Comparison of ENCODE assay signal across 14 mouse cellular contexts in genomic region chr1:170058051-170058450, GRCm38 (mm10). TPM values are rescaled to one million over a fixed set of nuclear protein-coding genes. Genes with fewer than 3 reads are reported as not detected.
DNase-seq lines count a peak whose midpoint lies in the region; TF ChIP-seq lines count a peak whose summit lies in the region.
"Had no signal": no experiment of that assay in that cellular context is flagged by ENCODE, and none has a peak within 500 bp of the region (broad histone marks: within the 10 kb centered on the region; RNA-seq: fewer than 3 reads in every experiment).

No protein-coding gene starts in this region.

- H3K4me1 ChIP-seq in small intestine, adult 2 months (ENCODE audit: control insufficient read depth, insufficient read depth, insufficient read length, low read length) = no peaks in the 10 kb centered on the region
- H3K4me1 ChIP-seq: stomach, embryonic 15.5 days had no signal

- DNase-seq in gastrocnemius, adult 2 months = peak; percentile 77
- no peak for DNase-seq in gastrocnemius, postnatal 4 days (ENCODE audit: low spot score in 2 of 2)
- peak; percentile 38 for DNase-seq in right cerebral cortex, adult 18-20 months
- DNase-seq in right cerebral cortex, postnatal 14 days = no peak
- DNase-seq in heart, postnatal 14 days = peak; percentile 24 to 42
- DNase-seq in retina, postnatal 1 day = no peak
- no peak for DNase-seq in cerebellum, postnatal 25 days
- DNase-seq: cerebellum, adult 2 months; forebrain, postnatal 0 days had no signal

- TF ChIP-seq CTCF in gastrocnemius, adult 2 months (IDR thresholded peaks at IDR 0.05) = no peak
- TF ChIP-seq CTCF in small intestine, adult 2 months (IDR thresholded peaks at IDR 0.05; ENCODE audit: extremely low read depth, insufficient read length, insufficient replicate concordance, low read depth, low read length) = no peak

- 43% methylated on average over 11 of the region's 11 CpGs for WGBS in small intestine, adult 2 months

- no peak for TF ChIP-seq POLR2A in small intestine, adult 2 months (IDR thresholded peaks at IDR 0.05; ENCODE audit: low read depth, low read length)

- intact Hi-C loops in gastrocnemius, adult 2 months (cut with DNase I) = loop anchor here (5.0 kb wide), 1 partner anchor 54 kb away; the partner anchor contains the start of gene Ddr2
- intact Hi-C loops in heart, postnatal 14 days (cut with DNase I) = no loop called here

- H3K27me3 ChIP-seq in small intestine, adult 2 months (ENCODE audit: control insufficient read depth, insufficient read depth, low read length) = no peaks in the 10 kb centered on the region
- H3K27me3 ChIP-seq: embryonic facial prominence, embryonic 12.5 days; liver, embryonic 12.5 days; stomach, embryonic 15.5 days had no signal

- H3K27ac ChIP-seq in gastrocnemius, adult 2 months = peak overlapping the region; percentile 78
- H3K27ac ChIP-seq in small intestine, adult 2 months (ENCODE audit: insufficient read depth, low read depth, low read length) = peak overlapping the region; percentile 36; the same call in 1 of the 2 replicates
- H3K27ac ChIP-seq: embryonic facial prominence, embryonic 12.5 days; liver, embryonic 12.5 days; stomach, embryonic 15.5 days had no signal

- no peak overlapping the region for H3K4me3 ChIP-seq in gastrocnemius, adult 2 months
- no peak overlapping the region for H3K4me3 ChIP-seq in small intestine, adult 2 months (ENCODE audit: low read depth, low read length)
- H3K4me3 ChIP-seq: embryonic facial prominence, embryonic 12.5 days; liver, embryonic 12.5 days; stomach, embryonic 15.5 days had no signal

- H3K36me3 ChIP-seq in small intestine, adult 2 months (ENCODE audit: control insufficient read depth, insufficient read depth, low read length) = no peaks in the 10 kb centered on the region
- H3K36me3 ChIP-seq: liver, embryonic 12.5 days had no signal

RNA-seq across cellular contexts. Expression of gene Ddr2, which starts 52.5 kb away (rescaled TPM):
- total RNA-seq in gastrocnemius, adult 2 months (2021) = 10 to 100 TPM; 16.4 to 22.5 TPM
- 10 to 100 TPM; 60.9 to 61.2 TPM for total RNA-seq in gastrocnemius, postnatal 4 days (2021)
- 10 to 100 TPM; 25.3 to 26.8 TPM for total RNA-seq in heart, postnatal 14 days (2021)
- polyA plus RNA-seq in small intestine, adult 2 months (2012; rRNA removed) = 4.0 and 4.4 TPM in 2 replicates
- total RNA-seq: hematopoietic stem cell, adult 5-6 weeks had no signal

Comparison
In these comparisons a context has a peak if more than half of its experiments do, and no peak if none do; other contexts are left out.
1. DNase-seq: peak in gastrocnemius, adult 2 months (single experiment), right cerebral cortex, adult 18-20 months (single experiment) and heart, postnatal 14 days (2 of 2); none in gastrocnemius, postnatal 4 days (0 of 2), right cerebral cortex, postnatal 14 days (single experiment), retina, postnatal 1 day (single experiment) and cerebellum, postnatal 25 days (0 of 2).